Mouse (Mus musculus): ENCODE results near the gene Nubp2. TPM values are rescaled to one million over a fixed set of nuclear protein-coding genes. Genes with fewer than 3 reads are reported as not detected.

The Nubp2 gene
- polyA plus RNA-seq, 1 experiment from 2014 or later = 53.2 TPM

- 49% methylated on average over 4 of the region's 4 CpGs for WGBS
- no peak overlapping the region for H3K27ac ChIP-seq
- H3K4me1 ChIP-seq (replicated peaks) = no peaks in the 10 kb centered on the region
- no peak overlapping the region for H3K4me3 ChIP-seq (replicated peaks)
- H3K36me3 ChIP-seq = no peaks in the 10 kb centered on the region
- no peak overlapping the region for H3K9ac ChIP-seq (replicated peaks)
- no peak for ATAC-seq (ENCODE audit: insufficient number of reproducible peaks, insufficient read depth, low FRiP score, low TSS enrichment, low read depth)
- no peak overlapping the region for H3K4me2 ChIP-seq
- peaks cover 25% of the 10 kb centered on the region for H3K27me3 ChIP-seq
- no peaks in the 10 kb centered on the region for H3K9me3 ChIP-seq
These were observed 45.0 kb downstream of the Nubp2 start for GRCm38 (mm10) chr17:24841133-24841532.

GRCm38 (mm10) chr17:24840341-24840740 lies 45.8 kb downstream of the Nubp2 start:
- ATAC-seq (ENCODE audit: insufficient number of reproducible peaks, insufficient read depth, low FRiP score, low TSS enrichment, low read depth) = no peak

GRCm38 (mm10) chr17:24839842-24840241 lies 46.3 kb downstream of the Nubp2 start, which contains the start of gene Hagh:
Hagh (plus strand) TSS chr17:24840143.
- WGBS = 63% methylated on average over 8 of the region's 8 CpGs

More at GRCm38 (mm10) chr17:24840341-24840740, 45.8 kb downstream of the Nubp2 start:
- Histone ChIP-seq H3K36me3 (no peaks in the 10 kb centered on the region), H3K27ac (no peak overlapping the region), H3K9me3 (no peaks in the 10 kb centered on the region), H3K4me3 (replicated peaks) (no peak overlapping the region), H3K27me3 (peaks cover 26% of the 10 kb centered on the region), H3K4me2 (no peak overlapping the region), H3K4me1 (replicated peaks) (no peaks in the 10 kb centered on the region), H3K9ac (replicated peaks) (no peak overlapping the region)
- whole genome bisulfite sequencing = 50% methylated on average over 5 of the region's 5 CpGs

More at GRCm38 (mm10) chr17:24839842-24840241, 46.3 kb downstream of the Nubp2 start, which contains the start of gene Hagh:
- Histone ChIP-seq H3K27ac (no peak within 1 kb of the TSS), H3K4me2 (no peak within 1 kb of the TSS), H3K27me3 (peaks cover 22% of the 10 kb centered on the region), H3K9me3 (no peaks in the 10 kb centered on the region), H3K4me3 (replicated peaks) (no peak within 1 kb of the TSS), H3K9ac (replicated peaks) (no peak within 1 kb of the TSS), H3K4me1 (replicated peaks) (no peaks in the 10 kb centered on the region), H3K36me3 (no peaks in the 10 kb centered on the region)
- ATAC-seq (ENCODE audit: insufficient number of reproducible peaks, insufficient read depth, low FRiP score, low TSS enrichment, low read depth) = no peak

Other genes starting within 250 kb of the Nubp2 start
- 58.9 and 59.3 TPM in 2 replicates for gene Slc9a3r2, start 236.0 kb downstream of the Nubp2 start, polyA plus RNA-seq (2016; fragmentation: Nextera tagmentation; extraction: Ambion mirVana)
- gene Npw, start 227.9 kb downstream of the Nubp2 start, polyA plus RNA-seq (2016; fragmentation: Nextera tagmentation; extraction: Ambion mirVana) = 0.49 and 1.3 TPM in 2 replicates
- 24.5 and 28.4 TPM in 2 replicates for gene Zfp598, start 216.7 kb downstream of the Nubp2 start, polyA plus RNA-seq (2016; fragmentation: Nextera tagmentation; extraction: Ambion mirVana)
- 7.5 and 8.2 TPM in 2 replicates for gene Syngr3, start 196.4 kb downstream of the Nubp2 start, polyA plus RNA-seq (2016; fragmentation: Nextera tagmentation; extraction: Ambion mirVana)
- 49.7 and 53.5 TPM in 2 replicates for gene Gfer, start 190.2 kb downstream of the Nubp2 start, polyA plus RNA-seq (2016; fragmentation: Nextera tagmentation; extraction: Ambion mirVana)
- gene Noxo1, start 190.1 kb downstream of the Nubp2 start, polyA plus RNA-seq (2016; fragmentation: Nextera tagmentation; extraction: Ambion mirVana) = 1.7 and 1.8 TPM in 2 replicates
- gene Tbl3, start 178.7 kb downstream of the Nubp2 start, polyA plus RNA-seq (2016; fragmentation: Nextera tagmentation; extraction: Ambion mirVana) = 99.7 and 103 TPM in 2 replicates
- gene Rnf151, start 168.3 kb downstream of the Nubp2 start, polyA plus RNA-seq (2016; fragmentation: Nextera tagmentation; extraction: Ambion mirVana) = 0.29 and 0.41 TPM in 2 replicates
- gene Rps2, start 168.2 kb downstream of the Nubp2 start, polyA plus RNA-seq (2016; fragmentation: Nextera tagmentation; extraction: Ambion mirVana) = 1,161 and 1,172 TPM in 2 replicates
- 206 and 217 TPM in 2 replicates for gene Ndufb10, start 161.9 kb downstream of the Nubp2 start, polyA plus RNA-seq (2016; fragmentation: Nextera tagmentation; extraction: Ambion mirVana)
- not detected in 2 replicates for gene Rpl3l, start 158.5 kb downstream of the Nubp2 start, polyA plus RNA-seq (2016; fragmentation: Nextera tagmentation; extraction: Ambion mirVana)
- 22.7 and 24.1 TPM in 2 replicates for gene Msrb1, start 149.7 kb downstream of the Nubp2 start, polyA plus RNA-seq (2016; fragmentation: Nextera tagmentation; extraction: Ambion mirVana)
- 2.7 and 4.0 TPM in 2 replicates for gene Hs3st6, start 133.4 kb downstream of the Nubp2 start, polyA plus RNA-seq (2016; fragmentation: Nextera tagmentation; extraction: Ambion mirVana)
- gene Meiob, start 82.1 kb downstream of the Nubp2 start, polyA plus RNA-seq (2016; fragmentation: Nextera tagmentation; extraction: Ambion mirVana) = not detected in 2 replicates
- 26.3 and 27.6 TPM in 2 replicates for gene Hagh, start 46.2 kb downstream of the Nubp2 start, polyA plus RNA-seq (2016; fragmentation: Nextera tagmentation; extraction: Ambion mirVana)
- gene Fahd1, start 36.0 kb downstream of the Nubp2 start, polyA plus RNA-seq (2016; fragmentation: Nextera tagmentation; extraction: Ambion mirVana) = 18.6 and 22.5 TPM in 2 replicates
- 0.37 and 0.43 TPM in 2 replicates for gene Igfals, start 20.4 kb downstream of the Nubp2 start, polyA plus RNA-seq (2016; fragmentation: Nextera tagmentation; extraction: Ambion mirVana)
- gene Spsb3, start 294 bp upstream of the Nubp2 start, polyA plus RNA-seq (2016; fragmentation: Nextera tagmentation; extraction: Ambion mirVana) = 40.4 and 46.1 TPM in 2 replicates
- 32.8 and 47.1 TPM in 2 replicates for gene Eme2, start 8.7 kb upstream of the Nubp2 start, polyA plus RNA-seq (2016; fragmentation: Nextera tagmentation; extraction: Ambion mirVana)
- 89.5 and 94.8 TPM in 2 replicates for gene Mrps34, start 8.8 kb upstream of the Nubp2 start, polyA plus RNA-seq (2016; fragmentation: Nextera tagmentation; extraction: Ambion mirVana)
- 46.2 and 46.5 TPM in 2 replicates for gene Nme3, start 10.2 kb upstream of the Nubp2 start, polyA plus RNA-seq (2016; fragmentation: Nextera tagmentation; extraction: Ambion mirVana)
- 45.0 and 46.5 TPM in 2 replicates for gene Mapk8ip3, start 50.6 kb upstream of the Nubp2 start, polyA plus RNA-seq (2016; fragmentation: Nextera tagmentation; extraction: Ambion mirVana)
- 265 and 277 TPM in 2 replicates for gene Jpt2, start 74.3 kb upstream of the Nubp2 start, polyA plus RNA-seq (2016; fragmentation: Nextera tagmentation; extraction: Ambion mirVana)
- 9.4 and 12.1 TPM in 2 replicates for gene Cramp1l, start 129.4 kb upstream of the Nubp2 start, polyA plus RNA-seq (2016; fragmentation: Nextera tagmentation; extraction: Ambion mirVana)
- 26.2 and 26.5 TPM in 2 replicates for gene Ift140, start 129.7 kb upstream of the Nubp2 start, polyA plus RNA-seq (2016; fragmentation: Nextera tagmentation; extraction: Ambion mirVana)
- 11.0 and 12.0 TPM in 2 replicates for gene Tmem204, start 197.2 kb upstream of the Nubp2 start, polyA plus RNA-seq (2016; fragmentation: Nextera tagmentation; extraction: Ambion mirVana)
- 58.0 and 60.1 TPM in 2 replicates for gene Telo2, start 229.6 kb upstream of the Nubp2 start, polyA plus RNA-seq (2016; fragmentation: Nextera tagmentation; extraction: Ambion mirVana)
- gene Ptx4, start 234.4 kb upstream of the Nubp2 start, polyA plus RNA-seq (2016; fragmentation: Nextera tagmentation; extraction: Ambion mirVana) = 0.31 and 0.42 TPM in 2 replicates
- 24.6 and 26.0 TPM in 2 replicates for gene Clcn7, start 247.0 kb upstream of the Nubp2 start, polyA plus RNA-seq (2016; fragmentation: Nextera tagmentation; extraction: Ambion mirVana)